Mouse (Mus musculus): ENCODE measurements around the gene Runx2.
A peak's percentile ranks its signal among the peaks of the same experiment; 100 is the strongest.

Gene Runx2

DNA sequence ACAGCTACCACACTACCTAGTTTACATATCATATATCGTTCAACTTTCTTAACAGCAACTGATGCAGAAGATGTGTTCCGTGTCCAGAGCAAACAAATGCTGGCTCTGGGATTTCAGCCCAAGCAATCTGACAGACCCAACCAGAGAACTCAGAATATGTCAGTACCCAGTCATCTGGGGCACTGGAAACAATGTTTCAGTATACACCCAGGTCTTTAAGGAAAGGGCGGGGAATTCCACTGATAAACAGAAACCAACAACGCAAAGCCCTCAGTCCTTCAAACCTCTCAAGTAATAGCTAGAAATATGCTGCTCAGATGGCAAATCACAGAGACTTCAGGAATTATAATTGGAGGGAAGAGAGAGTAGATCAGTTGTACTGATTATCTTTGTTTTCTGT, 100.5 kb downstream of the Runx2 start:
- DNase-seq (ENCODE audit: inconsistent ontology term): no peak

DNA sequence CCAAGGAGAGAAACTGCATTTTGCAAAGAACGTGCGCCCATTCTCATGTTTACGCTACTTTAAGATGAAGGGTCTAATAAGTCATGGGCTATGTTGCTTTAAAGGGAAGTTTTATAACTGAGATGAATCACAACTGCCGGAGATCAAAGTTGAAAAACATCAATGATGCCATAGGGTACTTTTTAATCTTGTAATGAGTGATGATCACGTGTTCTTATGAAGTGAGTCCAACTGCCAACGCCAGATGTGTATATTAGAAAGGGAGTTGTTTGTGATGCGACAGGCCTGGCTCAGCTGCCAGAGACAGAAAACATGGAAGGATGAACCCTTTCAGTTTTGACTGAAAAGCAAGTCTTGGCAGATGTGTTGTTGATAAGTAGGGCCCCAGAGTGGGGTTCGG, 101.2 kb downstream of the Runx2 start:
- peak; percentile 24 for DNase-seq (ENCODE audit: inconsistent ontology term)

DNA sequence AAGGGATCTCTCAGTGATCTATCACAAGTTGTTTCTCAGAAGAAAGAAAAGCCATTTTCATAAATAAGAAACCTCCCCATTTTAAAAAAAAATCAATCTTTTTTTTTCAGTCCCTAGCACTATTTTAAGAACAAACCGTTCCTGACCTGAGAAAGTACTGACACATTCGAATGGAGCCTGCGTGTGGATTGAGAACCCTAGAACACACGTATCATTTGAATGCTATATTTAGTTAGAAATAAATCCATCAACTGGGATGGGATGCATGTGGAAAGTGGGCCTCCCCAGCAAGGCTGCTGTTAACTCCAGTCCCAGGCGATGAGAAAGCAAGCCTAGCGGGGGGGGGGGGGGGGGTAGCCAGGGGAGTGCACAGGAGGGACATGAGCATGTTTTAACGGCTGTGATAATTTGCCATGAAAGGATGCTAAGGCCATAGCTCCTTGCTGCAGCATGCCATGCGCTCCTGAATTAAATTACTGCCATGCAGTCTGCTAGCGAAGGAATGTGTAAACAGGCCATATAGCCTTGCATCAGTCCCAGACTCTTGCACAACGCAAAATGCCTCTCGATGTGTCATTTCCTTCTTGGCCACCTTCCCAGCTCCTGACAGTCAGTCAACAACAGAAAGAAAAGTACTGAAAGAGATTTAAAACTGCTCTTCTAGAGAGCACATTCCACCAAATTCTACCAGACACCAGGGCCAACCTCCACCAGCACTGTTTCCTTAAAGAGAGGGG, 104.9 kb downstream of the Runx2 start:
- DNase-seq (ENCODE audit: inconsistent ontology term): peak; percentile 97

DNA sequence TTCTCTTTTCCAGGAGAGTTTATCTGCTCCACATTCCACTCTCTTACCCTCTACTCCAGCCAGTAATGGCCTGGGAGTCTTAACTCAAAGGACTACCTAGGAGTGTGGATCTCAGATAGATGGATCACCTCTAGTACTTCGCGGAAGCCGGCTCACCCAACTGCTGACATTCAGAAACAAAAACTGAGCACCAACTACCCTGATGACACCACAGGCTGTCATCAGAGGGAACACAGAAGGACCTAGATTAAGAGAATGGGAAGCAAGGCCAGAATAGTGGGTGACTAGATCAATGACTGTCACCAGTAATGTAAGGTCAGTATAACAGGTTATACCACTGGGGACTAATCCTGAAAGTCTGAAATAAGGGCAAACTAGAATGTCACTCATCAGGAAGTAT, 106.6 kb downstream of the Runx2 start:
- DNase-seq (ENCODE audit: inconsistent ontology term): no peak

DNA sequence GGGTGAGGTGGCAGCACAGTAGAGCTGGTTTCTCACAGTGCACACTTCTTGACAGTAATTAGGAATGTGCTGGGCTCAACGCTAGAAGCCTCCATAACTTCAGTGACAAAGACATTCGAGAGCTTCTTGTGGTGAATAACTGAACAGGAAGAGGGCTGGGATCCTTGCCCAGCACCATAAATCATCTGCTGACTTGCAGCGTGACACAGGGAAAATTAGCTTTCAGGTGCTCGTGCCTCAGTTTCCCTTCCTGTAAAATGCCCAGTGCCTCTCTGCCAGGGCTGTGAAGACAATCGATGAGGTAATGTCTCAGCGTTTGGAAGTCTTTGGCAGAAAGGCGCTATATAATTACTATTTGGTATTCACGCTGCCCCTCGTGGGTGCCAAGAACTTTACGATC, 108.1 kb downstream of the Runx2 start:
- DNase-seq (ENCODE audit: inconsistent ontology term): no peak

DNA sequence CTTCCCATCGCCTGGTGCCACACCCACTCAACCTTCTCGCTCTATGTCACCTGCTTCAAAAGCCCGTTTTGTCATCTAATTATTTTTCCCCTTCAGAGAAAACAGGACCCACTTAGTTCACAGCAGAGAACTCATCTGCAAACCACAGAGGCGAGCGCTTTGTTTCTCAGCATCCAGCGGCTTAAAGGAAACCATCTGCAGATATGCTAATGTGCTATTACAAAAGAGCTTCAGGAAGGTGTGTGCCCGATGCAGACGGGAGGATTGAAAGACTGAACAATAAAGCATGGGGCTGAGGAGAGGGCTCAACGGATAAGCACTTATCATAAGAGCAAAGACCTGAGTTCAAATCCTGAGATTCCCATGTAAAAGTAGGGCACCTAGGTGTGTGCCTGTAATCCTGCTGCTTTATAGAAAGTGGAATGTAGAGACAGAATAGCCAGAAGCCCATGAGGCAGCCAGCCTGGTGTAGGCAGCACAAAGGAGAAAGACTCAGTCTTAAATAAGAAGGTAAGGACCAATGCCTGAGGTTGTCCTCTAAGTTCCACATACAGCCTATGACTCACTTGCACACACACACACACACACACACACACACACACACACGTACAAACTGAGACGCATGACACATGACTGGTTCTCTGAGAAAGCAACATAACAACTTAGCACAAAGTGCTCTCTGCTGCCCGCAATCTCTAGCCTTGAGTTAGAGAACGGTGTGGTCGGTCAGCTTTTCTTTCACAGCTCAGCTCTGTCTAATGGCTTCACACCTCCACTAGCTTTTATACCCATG, 111.9 kb downstream of the Runx2 start:
- DNase-seq (ENCODE audit: inconsistent ontology term): no peak

DNA sequence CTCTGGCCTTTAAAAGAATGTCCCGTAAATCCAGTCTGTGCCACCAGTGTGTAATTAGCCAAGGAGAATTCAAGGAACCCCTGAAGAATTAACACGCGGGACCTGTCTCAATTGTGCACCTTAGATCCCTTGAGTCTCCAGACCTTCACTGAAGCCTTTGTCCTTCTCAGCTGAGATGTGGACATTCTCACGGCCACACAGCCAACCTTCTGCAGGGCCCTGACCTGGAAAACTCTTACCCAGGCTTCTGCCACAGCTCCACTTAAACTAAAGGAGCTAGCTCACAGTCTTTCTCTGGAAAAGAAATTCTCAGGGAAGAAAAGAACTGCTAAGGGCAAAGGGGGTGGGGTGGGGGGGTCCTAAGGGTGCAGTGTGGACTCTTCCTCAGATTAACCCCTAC, 113.1 kb downstream of the Runx2 start:
- no peak for DNase-seq (ENCODE audit: inconsistent ontology term)

DNA sequence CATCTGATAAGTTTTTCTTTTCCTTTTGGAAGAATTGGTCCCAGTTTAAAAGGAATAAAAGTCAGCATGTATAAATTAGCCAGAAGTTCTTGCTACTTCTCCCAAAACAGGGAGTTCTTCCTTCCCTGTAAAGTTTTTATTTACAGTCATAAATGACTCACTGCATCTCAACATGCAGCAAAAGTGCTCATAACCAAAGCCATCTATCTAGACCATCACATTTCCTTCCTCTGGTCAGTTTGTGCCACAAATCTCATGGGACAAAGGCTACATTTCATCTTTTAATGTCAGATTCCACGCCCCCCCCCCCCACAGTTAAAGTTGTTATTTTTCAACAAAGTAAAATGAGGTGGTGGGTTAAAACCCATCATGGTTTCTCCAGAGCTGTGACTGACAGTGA, 114.3 kb downstream of the Runx2 start:
- DNase-seq (ENCODE audit: inconsistent ontology term): no peak

DNA sequence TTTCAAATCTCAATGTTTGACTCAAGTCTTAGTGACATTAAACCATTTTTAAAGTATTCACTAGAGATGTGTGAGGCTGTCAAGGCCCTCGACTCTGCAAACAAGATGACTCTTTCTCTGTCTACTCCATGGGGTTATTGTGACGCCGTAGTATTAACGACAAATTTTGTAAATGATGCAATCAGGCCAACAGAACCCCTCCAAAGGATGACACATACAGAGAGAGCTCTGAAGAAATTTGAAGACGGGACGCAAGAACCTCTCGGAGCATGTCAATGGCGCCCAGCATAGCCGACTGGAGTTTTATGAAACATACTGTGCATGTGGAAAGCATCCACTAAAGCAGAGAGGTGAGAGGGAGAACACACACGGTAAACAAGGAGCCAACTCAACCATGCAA, 117.5 kb downstream of the Runx2 start:
- no peak for DNase-seq (ENCODE audit: inconsistent ontology term)

DNA sequence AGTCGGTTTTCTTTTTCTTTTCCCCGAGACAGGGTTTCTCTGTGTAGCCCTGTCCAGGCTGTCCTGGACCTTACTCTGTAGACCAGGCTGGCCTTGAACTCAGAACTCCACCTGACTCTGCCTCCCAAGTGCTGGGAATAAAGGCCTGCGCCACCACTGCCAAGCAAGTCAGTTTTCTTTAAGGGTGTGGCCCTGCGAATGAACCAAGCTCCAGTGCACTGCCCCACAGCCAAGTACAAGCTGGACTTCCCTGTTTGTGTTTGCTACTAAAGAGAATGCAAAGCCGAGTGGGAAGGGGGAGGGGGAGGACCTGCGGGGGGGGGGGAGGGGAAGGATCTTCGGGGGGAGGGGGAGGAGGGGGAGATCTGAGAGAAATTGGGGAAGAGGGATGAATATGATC, 121.0 kb downstream of the Runx2 start:
- no peak for DNase-seq (ENCODE audit: inconsistent ontology term)

DNA sequence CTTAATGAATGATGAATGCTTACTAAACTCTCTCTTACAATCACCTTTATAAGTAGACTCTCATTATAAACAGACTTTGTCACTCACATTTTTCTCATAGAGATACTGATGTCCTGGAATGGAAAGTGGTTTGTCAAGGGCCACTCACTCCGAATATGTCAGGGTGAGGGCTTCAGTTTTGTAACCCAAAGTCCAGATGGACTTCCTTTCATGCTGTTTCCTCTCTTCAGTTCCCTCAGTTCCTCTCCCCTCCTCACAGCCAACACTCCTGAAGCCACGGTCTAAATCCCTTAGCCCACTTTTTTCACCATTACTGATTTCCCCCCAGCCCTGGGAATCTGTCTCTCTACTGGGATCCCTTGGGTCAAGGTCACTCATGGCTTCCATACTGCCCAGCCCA, 123.1 kb downstream of the Runx2 start:
- no peak for DNase-seq (ENCODE audit: inconsistent ontology term)

DNA sequence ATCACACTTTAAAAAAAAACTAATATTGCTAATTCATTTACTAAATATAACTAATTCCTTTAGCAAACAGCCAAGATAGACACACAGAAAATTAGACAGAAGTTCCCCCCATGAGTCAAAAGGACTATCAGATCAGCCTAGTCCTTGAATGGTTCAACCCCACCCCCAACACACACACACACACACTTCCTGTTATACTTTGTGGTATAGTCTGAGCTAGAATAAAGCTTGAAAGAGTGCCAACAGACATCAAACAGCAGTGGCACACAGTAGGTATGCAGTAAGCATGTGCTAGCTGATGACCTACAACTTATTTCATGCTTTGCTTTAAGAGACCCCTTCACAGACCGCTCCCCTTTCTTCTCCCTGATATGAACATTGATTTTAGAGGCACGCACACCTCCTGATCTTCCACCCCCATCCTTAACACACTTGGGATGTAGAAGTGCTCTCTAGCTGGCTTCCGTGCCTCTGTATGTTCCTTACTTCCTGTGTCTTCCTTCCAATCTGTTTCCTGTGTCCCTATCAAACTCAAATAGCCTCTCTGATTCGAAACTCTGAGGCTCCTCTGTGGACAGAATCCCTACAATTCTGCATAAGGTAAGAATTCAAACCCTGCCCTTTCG, 124.1 kb downstream of the Runx2 start:
- no peak for DNase-seq (ENCODE audit: inconsistent ontology term)

DNA sequence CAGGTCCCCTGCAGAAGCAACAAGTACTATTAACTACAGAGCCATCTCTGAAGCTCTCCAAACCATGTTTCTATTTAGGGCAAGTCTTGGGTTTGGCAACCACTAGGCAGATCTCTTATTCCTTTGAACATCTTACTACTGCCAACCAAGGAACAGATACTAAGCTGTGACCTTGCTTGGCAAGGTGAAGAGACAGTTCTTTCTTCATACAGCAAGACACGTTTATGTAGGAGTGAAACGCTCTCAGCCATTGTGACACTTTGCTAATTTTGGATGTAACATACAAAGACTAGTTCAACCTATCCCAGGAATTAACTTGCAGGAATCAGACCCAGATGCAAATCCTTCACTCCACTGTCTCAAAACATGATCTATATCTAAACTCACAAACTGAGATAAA, 126.3 kb downstream of the Runx2 start:
- DNase-seq (ENCODE audit: inconsistent ontology term): no peak

DNA sequence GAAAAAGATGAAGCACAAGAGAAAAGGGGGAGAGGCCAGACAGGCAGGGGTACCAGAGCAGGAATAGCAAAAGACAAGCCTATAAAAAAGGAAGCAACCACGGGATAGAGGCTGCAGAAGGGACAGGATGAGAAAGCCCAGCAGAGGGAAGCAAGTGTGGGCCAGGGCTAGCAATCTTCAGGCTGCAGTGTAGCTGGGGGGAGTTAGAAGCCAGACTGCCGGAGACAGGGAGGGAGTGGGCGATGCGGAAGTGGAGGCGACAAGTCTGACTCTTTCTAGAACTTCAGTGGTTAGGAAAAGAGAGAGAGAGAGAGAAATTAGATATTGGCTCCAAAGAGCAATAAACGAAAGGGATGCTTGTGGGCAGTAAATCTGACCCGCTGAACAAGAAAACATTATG, 129.1 kb downstream of the Runx2 start:
- no peak for DNase-seq (ENCODE audit: inconsistent ontology term)

DNA sequence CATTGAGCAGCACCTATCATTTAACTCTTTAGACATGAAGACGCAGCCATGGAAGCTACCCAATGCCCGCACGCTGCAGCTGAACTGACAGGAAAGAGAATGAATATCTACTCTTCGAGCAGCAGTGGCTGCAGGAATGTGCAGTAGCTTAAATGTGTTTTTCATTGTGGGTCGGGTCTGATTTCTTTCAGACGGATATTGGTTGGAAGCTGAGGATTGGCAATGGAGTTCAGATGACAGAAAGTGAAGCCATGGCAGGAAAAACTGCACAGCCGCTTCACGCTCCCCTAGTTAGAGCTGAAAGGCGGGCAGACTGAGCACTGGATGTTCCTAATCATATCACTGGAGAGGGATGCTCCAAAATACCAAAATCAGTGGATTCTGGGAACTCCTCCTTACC, 131.6 kb downstream of the Runx2 start:
- no peak for DNase-seq (ENCODE audit: inconsistent ontology term)

DNA sequence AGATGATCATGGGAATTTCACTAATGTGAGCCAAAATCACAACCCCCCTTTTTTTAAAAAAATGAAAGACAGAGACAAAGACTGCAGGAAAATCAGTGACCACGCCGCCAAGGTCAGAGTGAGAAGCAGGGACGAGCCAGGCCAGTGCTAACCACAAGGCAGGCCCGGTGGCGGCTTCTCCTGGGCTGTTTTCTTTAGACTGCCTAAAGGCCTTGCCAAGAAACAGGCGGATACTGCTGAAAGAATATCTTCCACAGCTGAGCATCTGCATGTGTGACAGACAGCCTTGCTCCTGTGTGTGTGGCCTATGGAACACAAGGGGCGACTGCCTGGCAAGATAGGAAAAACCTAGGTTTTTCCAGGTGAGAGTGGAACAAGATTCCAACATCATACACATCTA, 136.8 kb downstream of the Runx2 start:
- peak; percentile 89 for DNase-seq (ENCODE audit: inconsistent ontology term)

DNA sequence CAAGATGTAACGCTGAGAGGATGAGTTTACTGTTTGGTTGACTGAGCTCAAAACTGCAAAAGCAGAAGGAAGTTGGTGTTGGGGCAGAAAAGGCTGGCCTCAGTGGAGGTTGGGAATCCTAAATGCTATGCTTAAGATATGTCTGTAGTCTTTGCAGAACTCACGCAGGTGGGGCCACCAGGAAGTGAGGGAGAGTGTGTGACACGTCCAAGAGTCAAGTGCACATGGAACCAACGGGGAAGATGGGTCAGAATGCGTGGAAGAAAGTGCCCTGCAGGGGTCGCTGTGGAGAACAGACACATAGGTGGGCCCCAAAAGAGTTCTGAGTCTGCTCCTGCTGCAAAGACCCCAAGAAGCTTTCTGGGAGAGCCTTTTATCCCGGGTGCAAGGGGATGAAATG, 141.8 kb downstream of the Runx2 start:
- DNase-seq (ENCODE audit: inconsistent ontology term): no peak

DNA sequence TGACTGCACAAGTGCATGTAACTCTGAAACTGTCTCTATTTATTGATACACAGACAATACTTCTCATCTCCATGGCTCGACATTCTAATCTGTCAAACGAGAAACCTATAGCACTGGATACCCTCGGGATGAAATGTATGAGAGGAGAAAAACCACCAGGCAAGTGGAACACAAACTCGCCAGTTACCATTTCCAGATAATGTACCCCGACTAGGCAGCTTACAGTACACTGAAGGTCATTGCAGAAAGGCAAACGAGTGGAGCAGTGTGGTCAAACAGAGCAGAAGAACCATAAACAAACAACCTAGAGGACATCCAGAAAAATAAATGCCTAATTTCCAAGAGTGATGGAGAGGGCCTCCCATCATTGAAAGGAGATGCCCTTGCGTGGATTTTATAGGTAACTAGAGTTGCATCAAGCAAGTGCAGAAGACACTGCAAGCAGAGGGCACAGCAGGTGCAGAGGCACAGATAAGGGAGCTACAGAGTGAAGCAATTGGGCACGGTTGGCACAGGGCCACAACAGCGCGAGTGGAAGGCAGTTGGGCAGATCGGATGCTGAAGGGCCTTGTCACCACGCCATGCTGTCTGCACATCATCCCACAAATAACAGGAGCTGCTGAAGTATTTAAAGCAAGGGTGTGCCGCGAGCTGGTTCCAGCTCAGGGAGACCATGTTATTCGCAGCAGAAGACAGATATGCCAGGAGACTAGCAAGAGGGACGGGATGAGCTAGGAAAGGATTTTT, 142.5 kb downstream of the Runx2 start:
- peak; percentile 53 for DNase-seq (ENCODE audit: inconsistent ontology term)

DNA sequence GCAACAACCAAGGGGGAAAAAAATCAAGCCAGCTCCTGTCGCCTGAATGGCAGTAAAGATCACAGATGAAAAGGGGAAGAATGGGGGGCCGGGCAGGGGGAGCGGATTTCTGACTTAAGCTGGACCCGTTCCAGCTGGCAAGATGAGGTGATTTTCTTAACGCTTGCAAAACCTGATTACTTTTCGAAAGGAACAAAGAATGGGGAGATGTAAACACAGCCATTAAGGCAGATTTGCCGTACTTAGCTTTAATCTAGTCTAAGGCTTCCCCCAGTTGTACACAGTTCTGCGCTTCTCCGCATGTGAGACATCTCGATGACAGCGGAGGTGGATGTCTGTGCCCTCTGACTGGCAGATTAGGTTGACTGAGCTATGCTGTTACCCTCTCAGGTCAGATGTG, 144.6 kb downstream of the Runx2 start:
- DNase-seq (ENCODE audit: inconsistent ontology term): no peak

DNA sequence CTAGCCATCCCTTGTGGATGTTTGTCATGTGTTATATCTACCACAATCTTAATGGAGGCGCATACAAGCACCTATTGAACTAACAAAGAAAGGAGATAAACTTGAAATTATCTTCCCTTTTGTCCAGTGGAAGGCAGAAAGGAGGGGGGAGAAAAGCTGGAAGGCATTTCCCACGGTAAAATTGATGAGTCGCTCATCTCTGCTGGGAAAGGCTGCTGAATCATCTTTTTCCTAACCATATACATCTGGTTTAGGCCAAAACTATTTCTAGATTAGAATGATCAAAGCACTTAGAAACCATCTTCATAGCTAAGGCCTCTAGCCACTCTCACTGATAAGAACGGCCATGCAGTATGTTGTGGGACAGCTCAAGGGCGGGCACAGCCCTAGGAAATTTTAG, 147.3 kb downstream of the Runx2 start:
- DNase-seq (ENCODE audit: inconsistent ontology term): peak; percentile 53

DNA sequence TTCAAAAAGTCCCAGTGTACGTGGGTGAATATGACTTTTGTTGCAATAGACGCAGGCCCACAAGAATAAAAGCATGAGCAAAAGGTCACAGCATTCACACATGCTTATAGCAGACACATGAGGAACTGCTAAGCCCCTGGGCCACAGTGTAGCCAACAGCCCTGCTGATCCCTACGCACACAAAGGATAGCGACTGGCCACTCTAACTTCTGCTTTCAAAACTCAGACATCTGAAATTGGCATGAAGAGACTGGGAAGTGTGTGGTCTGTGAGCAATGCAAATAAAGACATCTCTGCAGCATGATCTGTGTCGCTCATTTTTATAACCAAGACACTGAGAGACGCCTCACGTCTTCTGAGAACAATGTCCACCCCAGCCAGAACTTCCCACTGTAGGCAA, 150.7 kb downstream of the Runx2 start:
- no peak for DNase-seq (ENCODE audit: inconsistent ontology term)

DNA sequence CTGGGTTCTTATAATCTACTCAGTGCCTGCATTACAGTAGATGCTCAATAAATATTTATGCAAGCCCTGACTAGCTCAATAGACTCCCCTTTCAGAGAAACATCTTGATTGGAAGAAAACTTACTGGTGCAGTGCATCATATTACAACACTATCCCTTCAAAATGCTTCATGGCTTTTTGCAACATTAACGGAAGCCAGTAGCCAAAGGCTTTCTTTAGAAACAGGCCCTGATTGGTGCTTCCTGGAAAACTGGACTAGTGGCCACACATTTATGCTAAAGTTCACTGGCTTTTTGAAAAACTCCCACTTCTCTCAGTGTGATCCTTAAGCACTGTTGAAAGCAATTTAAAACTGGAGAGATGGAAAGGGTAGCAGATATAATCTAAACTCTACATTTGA, 151.4 kb downstream of the Runx2 start:
- DNase-seq (ENCODE audit: inconsistent ontology term): no peak
